Mouse (Mus musculus) T-helper 1 cell (primary cell): Measurements from ENCODE around the gene Elmod1.

ENCODE experiments used
- in situ Hi-C: fragments of 300-600 bp; cut with MboI, MseI; formaldehyde crosslinking; loops from one replicate; pipeline ENCODE4 v1.15.1; 2025; ENCODE audit warnings: high pct_unique_total_duplicates

The Elmod1 gene

DNA sequence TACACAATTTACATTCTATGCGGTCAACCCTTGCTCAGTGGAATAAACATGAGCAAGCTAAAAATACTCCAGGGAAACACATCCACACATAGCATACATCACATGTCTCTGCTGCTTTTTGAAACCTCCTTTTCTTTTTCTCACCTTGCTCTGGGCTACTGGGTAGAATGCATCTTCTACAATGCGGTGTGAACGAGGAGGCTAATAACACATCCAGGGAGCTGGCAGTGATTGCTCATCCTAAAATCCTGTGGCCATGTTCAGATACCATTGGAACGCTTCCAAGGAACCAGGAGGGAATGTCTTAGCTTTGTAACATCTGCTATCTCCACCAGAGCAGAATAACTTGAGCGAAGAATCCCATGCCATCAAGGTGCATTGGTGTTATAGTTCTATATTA is 64.8 kb downstream of the Elmod1 start:
- in situ Hi-C loops = no loop called here

DNA sequence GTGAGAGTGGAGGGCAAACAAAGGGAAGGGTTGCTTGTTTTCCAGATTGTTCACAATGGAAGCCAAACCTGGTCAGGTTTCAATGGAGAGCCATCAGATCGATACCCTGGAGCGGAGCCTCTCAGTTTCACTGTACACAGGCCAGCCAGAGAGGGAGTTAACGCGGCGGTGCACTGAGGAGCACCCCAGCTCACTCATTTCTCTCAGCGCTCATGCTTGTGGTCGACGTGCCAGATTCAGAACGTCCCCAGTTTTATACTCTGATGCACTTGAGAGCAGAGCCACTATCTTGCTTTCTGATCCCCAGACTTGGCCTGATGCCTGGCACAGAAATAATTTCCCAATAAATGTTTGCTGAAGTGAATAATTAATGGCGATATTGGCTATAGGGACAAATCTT is 68.3 kb downstream of the Elmod1 start:
- in situ Hi-C loops = no loop called here

DNA sequence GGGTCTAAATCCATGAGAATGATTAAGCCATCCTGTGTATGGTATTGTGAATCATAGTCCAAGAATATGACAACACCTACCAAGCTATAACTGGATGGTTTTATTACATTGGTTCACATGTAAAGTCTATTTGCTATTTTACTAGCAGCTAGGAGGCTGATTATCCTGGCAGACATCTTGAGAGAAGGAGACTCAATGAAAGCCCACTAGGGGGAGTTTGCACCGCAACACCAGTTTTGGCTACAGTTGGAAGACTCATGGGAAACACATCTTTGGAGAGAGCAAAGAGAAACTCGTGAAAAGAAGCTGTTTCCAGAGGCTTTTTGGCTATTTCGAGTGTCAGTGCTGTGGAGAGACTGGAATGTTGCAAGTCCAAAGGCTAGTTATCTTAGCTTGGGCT is 69.7 kb downstream of the Elmod1 start:
- in situ Hi-C loops = no loop called here

DNA sequence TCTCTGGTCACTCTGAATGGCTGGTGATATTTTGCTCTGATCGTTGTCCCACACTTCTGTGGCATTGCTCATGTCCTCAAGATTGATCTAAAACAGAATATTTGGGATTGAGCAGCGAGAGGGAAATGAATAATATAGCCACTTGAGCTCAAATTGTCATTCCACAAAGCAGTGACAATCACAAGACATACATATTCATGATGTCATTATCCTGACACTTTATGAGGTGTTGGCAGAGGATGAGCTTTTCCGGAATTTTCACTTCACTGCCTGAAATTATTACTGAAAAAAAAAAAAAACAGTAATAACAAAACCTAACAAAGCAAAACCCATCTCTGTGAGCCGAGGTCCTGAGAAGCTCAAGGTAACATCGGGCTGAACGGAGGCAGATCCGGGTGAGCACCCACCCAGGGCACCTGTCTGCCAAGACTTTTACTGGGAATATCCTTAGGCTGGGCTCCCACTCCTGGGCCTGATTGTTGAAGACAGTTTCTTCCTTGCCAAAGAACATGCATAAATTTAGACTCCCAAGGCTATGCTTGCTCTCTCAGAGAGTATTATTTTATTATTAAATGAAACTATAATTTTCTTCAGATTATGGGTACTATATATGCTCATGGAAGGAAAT is 71.8 kb downstream of the Elmod1 start:
- in situ Hi-C loops = no loop called here

DNA sequence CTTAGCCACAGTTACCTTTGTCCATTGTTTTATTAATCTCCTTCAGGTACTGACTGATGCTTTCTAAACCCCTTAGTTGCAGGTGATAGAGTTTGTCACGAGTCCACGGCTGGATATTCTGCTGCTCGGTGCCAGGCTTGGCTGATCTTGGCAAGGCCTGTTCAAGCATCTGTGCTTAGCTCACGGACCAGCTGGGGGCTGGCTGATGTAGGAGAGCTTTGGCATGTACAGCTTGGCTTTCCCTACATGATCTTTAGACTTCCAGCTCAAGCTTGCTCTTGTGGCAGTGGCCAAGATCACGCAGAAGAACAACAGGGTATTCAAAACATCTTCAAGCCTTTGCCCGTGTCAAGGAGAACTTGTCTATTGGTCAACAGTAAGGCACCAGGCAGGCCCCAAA is 75.3 kb downstream of the Elmod1 start:
- in situ Hi-C loops = no loop called here

DNA sequence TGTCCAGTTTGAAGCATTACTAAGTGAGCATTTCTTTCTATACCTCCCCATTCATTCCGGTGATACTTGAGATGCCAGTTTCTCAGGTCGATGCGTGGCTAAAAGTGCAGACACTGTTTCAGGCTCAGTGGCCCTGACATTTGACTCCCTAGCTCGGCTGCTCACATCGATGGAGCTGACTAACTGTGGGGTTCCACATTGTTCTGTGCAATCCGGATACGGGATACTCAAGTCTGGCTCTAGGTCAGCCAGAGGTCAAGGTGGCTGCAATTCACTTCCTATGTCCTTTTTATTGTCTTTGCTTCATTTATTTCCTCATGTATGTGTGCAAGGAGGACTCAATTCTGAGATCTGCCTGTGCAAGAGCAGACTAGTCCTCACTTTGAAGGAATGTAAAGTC is 79.3 kb downstream of the Elmod1 start:
- in situ Hi-C loops = no loop called here

DNA sequence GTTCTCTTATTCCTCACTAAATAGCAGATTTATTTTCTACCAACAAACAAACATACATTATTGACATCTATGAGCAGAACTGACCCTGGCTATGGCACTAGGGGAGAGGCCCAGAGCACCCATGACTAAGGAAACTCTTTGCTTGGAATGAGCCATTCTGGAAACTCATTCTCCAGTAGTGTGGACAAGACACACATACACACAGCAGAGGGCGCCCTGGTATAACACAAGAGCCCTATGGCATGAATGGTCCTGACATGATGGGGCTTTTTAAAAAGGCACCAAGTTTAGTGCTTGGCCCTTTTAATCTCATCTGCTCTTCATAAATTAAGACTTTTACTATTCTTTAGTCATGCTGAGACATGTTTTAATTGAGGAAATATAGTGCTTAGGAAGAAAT is 85.0 kb downstream of the Elmod1 start:
- in situ Hi-C loops = no loop called here

DNA sequence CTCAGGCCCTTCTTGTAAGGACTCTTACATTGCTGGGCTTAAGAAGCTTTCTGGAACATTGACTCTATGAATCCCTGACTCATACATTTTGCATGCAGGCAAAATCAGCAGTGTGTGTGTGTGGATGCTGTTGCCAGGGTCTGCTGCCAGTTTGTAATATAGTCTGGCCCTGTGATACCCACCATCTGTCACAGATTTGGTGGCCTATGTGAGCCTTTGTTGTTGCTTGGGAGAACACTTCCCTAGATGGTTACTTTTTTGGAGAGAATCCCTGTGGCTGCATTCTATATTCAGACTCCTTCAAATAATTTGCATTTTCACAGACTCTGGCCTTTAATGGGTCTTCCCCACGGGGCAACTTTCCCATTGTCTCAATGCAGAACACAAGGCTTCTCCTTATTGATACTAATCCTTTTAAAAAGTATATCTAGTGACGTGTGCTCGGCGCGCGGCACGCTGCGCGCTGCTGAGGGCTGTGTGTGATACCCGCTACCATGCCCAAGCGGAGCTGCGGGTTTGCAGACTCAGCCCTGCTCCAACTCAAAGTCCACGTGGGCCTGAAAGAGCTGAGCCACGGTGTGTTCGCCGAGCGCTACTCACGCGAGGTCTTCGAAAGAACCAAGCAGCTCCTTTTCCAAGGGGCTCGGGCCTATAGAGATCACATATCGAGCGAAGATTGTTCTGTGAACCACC is 91.4 kb downstream of the Elmod1 start:
- in situ Hi-C loops = no loop called here

DNA sequence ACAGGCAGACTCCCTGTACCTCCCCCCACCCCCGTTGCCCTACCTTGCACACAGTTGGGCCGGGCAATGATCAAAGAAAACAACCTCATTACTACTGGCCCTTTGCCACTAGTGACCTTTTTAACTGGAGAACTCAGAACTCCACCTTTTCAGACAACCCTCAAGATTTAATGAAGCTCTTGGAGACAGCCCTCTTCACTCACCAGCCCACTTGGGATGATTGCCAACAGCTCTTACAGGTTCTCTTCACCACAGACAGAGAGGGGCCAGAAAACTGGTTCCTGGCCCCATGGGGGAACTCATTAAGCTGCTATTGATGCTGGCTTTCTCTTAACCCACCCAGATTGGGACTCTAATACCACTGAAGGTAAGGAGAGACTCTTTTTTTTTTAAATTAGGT is 97.7 kb downstream of the Elmod1 start:
- in situ Hi-C loops = no loop called here

DNA sequence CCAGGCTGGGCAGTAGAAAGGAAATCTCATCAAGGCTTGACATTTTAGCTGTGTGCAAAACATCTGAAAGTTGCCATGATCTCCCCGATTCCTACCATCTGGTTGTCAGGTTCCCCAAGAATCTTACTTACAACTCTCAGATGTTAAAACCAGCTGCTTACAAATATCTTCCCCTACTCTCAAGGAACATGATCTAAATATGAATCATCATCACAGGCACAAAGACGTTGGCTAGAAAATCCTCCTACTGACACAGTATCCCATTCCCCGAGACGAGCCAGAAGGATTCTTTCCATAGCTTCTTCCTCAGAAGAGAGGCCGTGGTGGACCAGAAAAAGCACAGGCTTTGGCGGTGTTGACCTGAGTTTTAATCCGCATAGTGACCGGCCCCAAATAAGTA is 101.9 kb downstream of the Elmod1 start:
- in situ Hi-C loops = no loop called here
